Mouse (Mus musculus) MEL (cell line): Measurements from ENCODE around the gene Cbx3. TPM values are rescaled to one million over a fixed set of nuclear protein-coding genes. Genes with fewer than 3 reads are reported as not detected.

Experiments
- DNase-seq: peaks from one replicate; pipeline ENCODE4 v3.0.0; 2011; ENCODE audit warnings: low read depth, low spot score
- H3K27ac ChIP-seq: 2 replicates; pipeline ENCODE4 v1.5.1; 2012; ENCODE audit warnings: low read depth, mild to moderate bottlenecking, control low read depth, low read length, moderate library complexity; ENCODE audit not compliant: control insufficient read depth
- H3K27me3 ChIP-seq, 2 experiments: fragments of 150-350 bp in 1 of 2; sonication (generic) in 1 of 2; 2 replicates each; pipeline ENCODE4 v1.6.1; 2012; ENCODE audit warnings: low read length in 2 of 2, mild to moderate bottlenecking in 2 of 2, improper control_type of control experiment in 1 of 2, moderate library complexity in 1 of 2; ENCODE audit not compliant: insufficient read depth in 2 of 2, control insufficient read depth in 1 of 2
- H3K36me3 ChIP-seq, 2 experiments: 2 replicates each; pipeline ENCODE4 v1.6.1; 2012 to 2014; ENCODE audit warnings: low read length in 2 of 2, improper control_type of control experiment in 1 of 2, inconsistent platforms in 1 of 2, mild to moderate bottlenecking in 1 of 2; ENCODE audit not compliant: insufficient read depth in 2 of 2, control insufficient read depth in 1 of 2
- H3K4me1 ChIP-seq, 2 experiments: fragments of 150-350 bp in 1 of 2; sonication (generic) in 1 of 2; 2 replicates each; pipeline ENCODE4 v1.6.1; 2012; ENCODE audit warnings: low read length in 2 of 2, improper control_type of control experiment in 1 of 2, mild to moderate bottlenecking in 1 of 2; ENCODE audit not compliant: insufficient read depth in 2 of 2, control insufficient read depth in 1 of 2
- H3K4me3 ChIP-seq, 2 experiments: fragments of 150-350 bp in 1 of 2; sonication (generic) in 1 of 2; 2 replicates each; pipeline ENCODE4 v1.5.1; 2012; ENCODE audit warnings: low read depth in 2 of 2, low read length in 2 of 2, mild to moderate bottlenecking in 2 of 2, moderate library complexity in 2 of 2, control low read depth in 1 of 2, improper control_type of control experiment in 1 of 2; ENCODE audit not compliant: control insufficient read depth in 1 of 2, insufficient read depth in 1 of 2
- H3K79me2 ChIP-seq: 2 replicates; pipeline ENCODE4 v1.6.1; 2012; ENCODE audit warnings: mild to moderate bottlenecking, low read length, moderate library complexity; ENCODE audit not compliant: control insufficient read depth, poor library complexity, insufficient read depth
- H3K9ac ChIP-seq: 2 replicates; pipeline ENCODE4 v1.6.1; 2012; ENCODE audit warnings: low read depth, mild to moderate bottlenecking, control low read depth, low read length, moderate library complexity; ENCODE audit not compliant: control insufficient read depth, poor library complexity, severe bottlenecking
- H3K9me3 ChIP-seq: fragments of 150-350 bp; sonication (generic); replicated peaks from 2 replicates; pipeline ENCODE4 v1.6.1; 2012; ENCODE audit warnings: mild to moderate bottlenecking, low read length, improper control_type of control experiment, moderate library complexity; ENCODE audit not compliant: insufficient read depth
- BHLHE40 ChIP-seq: IDR thresholded peaks from 2 replicates; pipeline ENCODE4 v1.6.1; 2012; ENCODE audit warnings: low read depth, mild to moderate bottlenecking, inconsistent platforms, low read length, improper control_type of control experiment, borderline replicate concordance
- CTCF ChIP-seq, 3 experiments: IDR thresholded peaks in 2 of 3; conservative IDR thresholded peaks in 1 of 3; 2 replicates each; pipeline ENCODE4 v1.5.1; 2011 to 2012; ENCODE audit warnings: low read length in 3 of 3, low read depth in 2 of 3, mild to moderate bottlenecking in 2 of 3, improper control_type of control experiment in 1 of 3, inconsistent platforms in 1 of 3, mixed read lengths in 1 of 3, moderate library complexity in 1 of 3; ENCODE audit not compliant: control insufficient read depth in 1 of 3, insufficient read depth in 1 of 3, poor library complexity in 1 of 3, severe bottlenecking in 1 of 3
- ELF1 ChIP-seq: IDR thresholded peaks from 2 replicates; pipeline ENCODE4 v1.6.1; 2014; ENCODE audit warnings: low read depth, mild to moderate bottlenecking, inconsistent platforms, low read length, improper control_type of control experiment, moderate library complexity
- GABPA ChIP-seq: IDR thresholded peaks from 2 replicates; pipeline ENCODE4 v1.6.1; 2012; ENCODE audit warnings: low read depth, mild to moderate bottlenecking, inconsistent platforms, low read length, improper control_type of control experiment, moderate library complexity
- GATA1 ChIP-seq: IDR thresholded peaks from 2 replicates; pipeline ENCODE4 v1.6.1; 2011; ENCODE audit warnings: low read depth, low read length, improper control_type of control experiment
- JUND ChIP-seq: IDR thresholded peaks from 2 replicates; pipeline ENCODE4 v1.6.1; 2011; ENCODE audit warnings: low read depth, mild to moderate bottlenecking, improper control_type of control experiment, low read length
- MAX ChIP-seq: IDR thresholded peaks from 2 replicates; pipeline ENCODE4 v1.6.1; 2011; ENCODE audit warnings: low read length, improper control_type of control experiment
- MAZ ChIP-seq: IDR thresholded peaks from 2 replicates; pipeline ENCODE4 v1.6.1; 2012; ENCODE audit warnings: low read depth, mild to moderate bottlenecking, inconsistent platforms, low read length, improper control_type of control experiment
- MYC ChIP-seq: IDR thresholded peaks from 2 replicates; pipeline ENCODE4 v1.6.1; 2011; ENCODE audit warnings: low read depth, mild to moderate bottlenecking, low read length, improper control_type of control experiment, moderate library complexity
- POLR2AphosphoS2 ChIP-seq: IDR thresholded peaks from 2 replicates; pipeline ENCODE4 v1.6.1; 2011; ENCODE audit warnings: low read length, improper control_type of control experiment
- RCOR1 ChIP-seq: IDR thresholded peaks from 2 replicates; pipeline ENCODE4 v1.6.1; 2012; ENCODE audit warnings: low read depth, mild to moderate bottlenecking, inconsistent platforms, low read length, improper control_type of control experiment
- SIN3A ChIP-seq: IDR thresholded peaks from 2 replicates; pipeline ENCODE4 v1.6.1; 2012; ENCODE audit warnings: low read length, improper control_type of control experiment, inconsistent platforms
- SMC3 ChIP-seq: IDR thresholded peaks from 2 replicates; pipeline ENCODE4 v1.6.1; 2011; ENCODE audit warnings: low read depth, low read length, improper control_type of control experiment
- TAL1 ChIP-seq: IDR thresholded peaks from 2 replicates; pipeline ENCODE4 v1.6.1; 2012; ENCODE audit warnings: mild to moderate bottlenecking, inconsistent platforms, low read length, moderate library complexity, mixed read lengths
- USF1 ChIP-seq: IDR thresholded peaks from 2 replicates; pipeline ENCODE4 v1.6.1; 2014; ENCODE audit warnings: low read depth, mild to moderate bottlenecking, inconsistent platforms, low read length, improper control_type of control experiment, moderate library complexity
- ZKSCAN1 ChIP-seq: IDR thresholded peaks from 2 replicates; pipeline ENCODE4 v1.6.1; 2012; ENCODE audit warnings: low read depth, mild to moderate bottlenecking, inconsistent platforms, low read length, improper control_type of control experiment, moderate library complexity
- ZMIZ1 ChIP-seq: IDR thresholded peaks from 2 replicates; pipeline ENCODE4 v1.6.1; 2012; ENCODE audit warnings: low read depth, mild to moderate bottlenecking, inconsistent platforms, low read length, improper control_type of control experiment, moderate library complexity
- polyA plus RNA-seq, 2 experiments: library from polyadenylated mRNA; stranded (reverse) in 1 of 2; unstranded in 1 of 2; fragments of >175 nt in 1 of 2; fragments of >200 nt in 1 of 2; gene quantifications; 2 replicates each; pipeline versions ENCODE4 v1.2.1 to v1.2.4; 2012; ENCODE audit warnings: low replicate concordance in 2 of 2, low read depth in 1 of 2; ENCODE audit not compliant: insufficient read length in 2 of 2, insufficient read depth in 1 of 2, missing spikeins in 1 of 2
- total RNA-seq: library from RNA; depleted of rRNA; stranded (reverse); fragments of 300-350 nt; gene quantifications from 2 replicates; pipeline ENCODE4 v1.2.3, GENCODE M21; 2012

Gene Cbx3
- total and polyA plus RNA-seq, 3 experiments, result 177 to 250 TPM; not detected in 1

DNA sequence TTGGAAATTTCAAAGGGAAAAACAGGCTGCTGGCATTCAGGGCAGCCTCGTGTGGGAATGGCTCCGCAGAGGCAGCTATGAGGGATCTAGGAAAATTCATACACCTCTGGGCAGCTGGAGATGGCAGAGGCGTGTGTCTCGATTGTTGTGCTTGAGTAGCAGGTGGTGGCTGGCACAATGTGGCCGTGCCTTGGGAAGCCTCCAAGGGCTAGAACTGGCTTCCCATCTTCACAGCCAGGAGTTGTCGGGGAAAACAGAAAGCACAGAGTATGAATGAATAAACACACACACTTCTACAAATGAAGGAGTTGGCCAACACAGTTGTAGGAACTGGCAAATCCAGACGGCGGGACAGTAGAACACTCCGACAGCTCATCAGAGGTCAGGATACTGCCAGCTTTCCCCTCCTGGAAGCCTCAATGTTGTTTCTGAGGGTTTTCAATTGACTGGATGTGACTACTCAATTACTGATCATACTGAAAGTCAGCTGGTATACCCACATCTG lies 31.3 kb upstream of the Cbx3 start:
- no peak for DNase-seq
- Histone ChIP-seq H3K9ac (no peak overlapping the region), H3K36me3 (no peaks in the 10 kb centered on the region), H3K27ac (no peak overlapping the region), H3K27me3 (peaks cover 5 to 7% of the 10 kb centered on the region in 2 experiments), H3K9me3 (no peaks in the 10 kb centered on the region), H3K4me3 (no peak overlapping the region), H3K4me1 (0 out of 4 replicates have a peak, but pooled peaks cover 0 to 3% of the 10 kb centered on the region in 2 experiments), H3K79me2 (no peaks in the 10 kb centered on the region)
- TF ChIP-seq SMC3, result no peak
- no peak for TF ChIP-seq GABPA
- TF ChIP-seq JUND, result no peak
- TF ChIP-seq MAZ, result no peak
- no peak for TF ChIP-seq POLR2AphosphoS2
- TF ChIP-seq MAX, result no peak
- no peak for TF ChIP-seq BHLHE40
- TF ChIP-seq SIN3A, result no peak
- TF ChIP-seq MYC, result no peak
- TF ChIP-seq ELF1, result no peak
- no peak for TF ChIP-seq USF1
- no peak for TF ChIP-seq ZMIZ1
- no peak for TF ChIP-seq TAL1
- no peak for TF ChIP-seq GATA1
- no peak for TF ChIP-seq RCOR1
- no peak for TF ChIP-seq ZKSCAN1

DNA sequence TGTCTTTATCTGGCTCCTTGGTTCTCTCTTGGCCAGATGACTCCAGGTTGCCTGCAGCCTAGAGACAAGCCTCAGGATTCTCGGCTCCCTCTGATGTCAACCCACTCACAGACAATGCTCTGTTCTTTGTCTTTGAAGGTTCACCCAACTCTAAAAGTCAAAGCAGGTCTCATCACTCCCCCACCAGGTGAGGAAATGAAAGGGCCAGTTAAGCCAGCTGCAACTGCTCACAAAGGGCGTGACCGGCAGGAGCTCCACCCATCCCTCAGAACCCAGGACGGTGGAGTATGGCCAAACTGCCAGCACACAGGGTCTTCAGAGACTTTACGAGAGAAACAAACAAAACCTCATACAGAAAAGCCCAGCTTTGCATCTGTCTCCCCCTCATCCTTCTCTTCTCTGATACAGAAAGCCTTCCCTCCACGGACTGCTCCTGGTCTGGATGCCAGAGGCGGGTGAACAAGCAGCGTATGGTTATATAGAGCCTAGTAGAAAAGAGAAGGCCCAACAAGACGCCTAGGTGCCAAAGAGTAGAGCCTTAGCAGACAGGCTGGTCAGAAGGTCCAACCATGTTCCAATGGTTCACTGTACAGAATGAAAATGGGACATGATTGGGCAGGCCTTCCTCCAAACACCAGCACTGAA lies 27.8 kb upstream of the Cbx3 start:
- Histone ChIP-seq H3K4me3 (no peak overlapping the region), H3K4me1 (0 out of 4 replicates have a peak, but pooled peaks cover 0 to 3% of the 10 kb centered on the region in 2 experiments), H3K27ac (no peak overlapping the region), H3K9me3 (no peaks in the 10 kb centered on the region), H3K79me2 (no peaks in the 10 kb centered on the region), H3K36me3 (no peaks in the 10 kb centered on the region), H3K27me3 (no peaks in the 10 kb centered on the region; a peak in 1 of 4 replicates), H3K9ac (no peak overlapping the region)
- TF ChIP-seq SMC3 (peak; percentile 27; the same call in 1 of the 2 replicates), CTCF (IDR thresholded peaks at IDR 0.05 in 2 of 3, conservative IDR thresholded peaks at IDR 0.05 in 1 of 3; ENCODE audit: control insufficient read depth in 1 of 3, insufficient read depth in 1 of 3, low read depth in 2 of 3, low read length in 3 of 3, poor library complexity in 1 of 3, severe bottlenecking in 1 of 3) (peak in 1 of 3 experiments; percentile 15; a peak in 1 of 6 replicates), BHLHE40 (no peak)
- DNase-seq, result no peak
